In genomic region chr15:98832161-98833058, GRCm38 (mm10) we compare ENCODE assay signal across 9 mouse cellular contexts. TPM values are rescaled to one million over a fixed set of nuclear protein-coding genes. Genes with fewer than 3 reads are reported as not detected.
A peak's percentile ranks its signal among the peaks of the same experiment; 100 is the strongest.
DNase-seq lines count a peak whose midpoint lies in the region; ATAC-seq and TF ChIP-seq lines count a peak whose summit lies in the region.
"Had no signal": no experiment of that assay in that cellular context is flagged by ENCODE, and none has a peak within 500 bp of the region (broad histone marks: within the 10 kb centered on the region; RNA-seq: fewer than 3 reads in every experiment).

No protein-coding gene starts in this region.

- no peak for ATAC-seq in lung, embryonic 16.5 days (ENCODE audit: low read depth)
- no peak for ATAC-seq in monocyte, adult 5-6 weeks (replicated peaks; ENCODE audit: insufficient number of reproducible peaks, low FRiP score, low TSS enrichment, poor library complexity, severe bottlenecking)

- peak overlapping the region; percentile 53 for H3K4me2 ChIP-seq in lung, embryonic 16.5 days (ENCODE audit: low read depth, low read length)

- no peaks in the 10 kb centered on the region for H3K27me3 ChIP-seq in lung, embryonic 16.5 days (ENCODE audit: control insufficient read depth, insufficient read depth, low read depth, low read length)
- no peaks in the 10 kb centered on the region for H3K27me3 ChIP-seq in limb, embryonic 10.5 days (ENCODE audit: low read depth, poor library complexity, severe bottlenecking)

- H3K27ac ChIP-seq in lung, embryonic 16.5 days (ENCODE audit: low read length) = peak overlapping the region; percentile 97
- no peak overlapping the region for H3K27ac ChIP-seq in limb, embryonic 10.5 days

- H3K36me3 ChIP-seq in lung, embryonic 16.5 days (ENCODE audit: control insufficient read depth, insufficient read depth, low read length) = peaks cover 39% of the 10 kb centered on the region
- peaks cover 67% of the 10 kb centered on the region for H3K36me3 ChIP-seq in limb, embryonic 10.5 days

- no peak for TF ChIP-seq CTCF in lung, adult 2 months (IDR thresholded peaks at IDR 0.05; ENCODE audit: insufficient read depth, low read length)

- H3K9ac ChIP-seq in lung, embryonic 16.5 days (ENCODE audit: low read length) = 0 out of 2 replicates have a peak overlapping the region, but pooled peaks have one; percentile 84

- H3K4me1 ChIP-seq in lung, embryonic 16.5 days (replicated peaks; ENCODE audit: control insufficient read depth, insufficient read depth, low read length) = peaks cover 19% of the 10 kb centered on the region
- H3K4me1 ChIP-seq in lung, adult 2 months (ENCODE audit: control insufficient read depth, insufficient read depth, low read length) = no peaks in the 10 kb centered on the region; the same call in 1 of the 2 replicates
- peaks cover 27% of the 10 kb centered on the region for H3K4me1 ChIP-seq in limb, embryonic 10.5 days

- peak overlapping the region; percentile 90; the same call in 1 of the 2 replicates for H3K4me3 ChIP-seq in lung, embryonic 16.5 days (ENCODE audit: low read length)
- no peak overlapping the region for H3K4me3 ChIP-seq in lung, adult 2 months (replicated peaks; ENCODE audit: extremely low read depth, low read depth, low read length)
- H3K4me3 ChIP-seq in limb, embryonic 10.5 days = peak overlapping the region; percentile 91

- no peaks in the 10 kb centered on the region for H3K9me3 ChIP-seq in lung, embryonic 16.5 days (ENCODE audit: control insufficient read depth, low read length)
- H3K9me3 ChIP-seq in limb, embryonic 10.5 days (replicated peaks) = no peaks in the 10 kb centered on the region

- no peak for DNase-seq in lung, adult 2 months
- peak; percentile 76 for DNase-seq in c-Kit-positive CD71-positive TER-119-positive erythroid progenitor cells, embryonic 14.5 days (ENCODE audit: low spot score)
- no peak for DNase-seq in limb, embryonic 10.5 days (ENCODE audit: low spot score)
- DNase-seq in natural killer cell, adult 2 months (ENCODE audit: low spot score in 2 of 2) = peak; percentile 50 to 65
- DNase-seq in urinary bladder, postnatal 36 days (ENCODE audit: low spot score in 2 of 2) = no peak
- no peak for DNase-seq in urinary bladder, adult 18-20 months (ENCODE audit: low spot score in 2 of 2)

- WGBS in lung, embryonic 16.5 days = 51% methylated on average over 12 of the region's 12 CpGs
- 47% methylated on average over 12 of the region's 12 CpGs for WGBS in lung, adult 2 months
- WGBS in limb, embryonic 10.5 days = 68% methylated on average over 12 of the region's 12 CpGs

- TF ChIP-seq POLR2A in lung, adult 2 months (IDR thresholded peaks at IDR 0.05; ENCODE audit: borderline replicate concordance, extremely low read depth, low read depth, low read length) = no peak

RNA-seq across cellular contexts. Expression of gene Prkag1, which starts 1.1 kb away (rescaled TPM):
- polyA plus RNA-seq in lung, embryonic 16.5 days (2015; fragmentation: Nextera tagmentation; extraction: Ambion mirVana) = 106 TPM in 2 replicates
- polyA plus RNA-seq in lung, adult 2 months (2012; rRNA removed) = 51.0 and 62.8 TPM in 2 replicates
- polyA plus RNA-seq in limb, embryonic 10.5 days (2016; fragmentation: Nextera tagmentation; extraction: Ambion mirVana) = 92.3 and 97.7 TPM in 2 replicates
- total RNA-seq in monocyte, adult 5-6 weeks (2017) = 128 to 132 TPM (median 132 TPM) in 3 replicates

RNA-seq across cellular contexts. Expression of gene Ddn, which starts 23.1 kb away (rescaled TPM):
- not detected in 2 replicates for polyA plus RNA-seq in lung, embryonic 16.5 days (2015; fragmentation: Nextera tagmentation; extraction: Ambion mirVana)
- 0.21 and 0.31 TPM in 2 replicates for polyA plus RNA-seq in lung, adult 2 months (2012; rRNA removed)
- polyA plus RNA-seq in limb, embryonic 10.5 days (2016; fragmentation: Nextera tagmentation; extraction: Ambion mirVana) = not detected in 2 replicates
- total RNA-seq in monocyte, adult 5-6 weeks (2017) = not detected in 3 replicates

RNA-seq across cellular contexts. Expression of gene Kmt2d, which starts 38.6 kb away (rescaled TPM):
- 11.9 and 12.7 TPM in 2 replicates for polyA plus RNA-seq in lung, embryonic 16.5 days (2015; fragmentation: Nextera tagmentation; extraction: Ambion mirVana)
- 24.7 and 36.0 TPM in 2 replicates for polyA plus RNA-seq in lung, adult 2 months (2012; rRNA removed)
- polyA plus RNA-seq in limb, embryonic 10.5 days (2016; fragmentation: Nextera tagmentation; extraction: Ambion mirVana) = 12.6 and 13.6 TPM in 2 replicates
- total RNA-seq in monocyte, adult 5-6 weeks (2017) = 39.4 to 138 TPM (median 45.1 TPM) in 3 replicates

RNA-seq across cellular contexts. Expression of gene Wnt1, which starts 42.8 kb away (rescaled TPM):
- polyA plus RNA-seq in lung, embryonic 16.5 days (2015; fragmentation: Nextera tagmentation; extraction: Ambion mirVana) = not detected in 2 replicates
- polyA plus RNA-seq in lung, adult 2 months (2012; rRNA removed) = not detected in 2 replicates
- polyA plus RNA-seq in limb, embryonic 10.5 days (2016; fragmentation: Nextera tagmentation; extraction: Ambion mirVana) = not detected in 2 replicates
- total RNA-seq in monocyte, adult 5-6 weeks (2017) = not detected in 3 replicates
- polyA plus RNA-seq: gonadal fat pad, adult 2 months had no signal

RNA-seq across cellular contexts. Expression of gene Wnt10b, which starts 54.5 kb away (rescaled TPM):
- 0.13 and 0.23 TPM in 2 replicates for polyA plus RNA-seq in lung, embryonic 16.5 days (2015; fragmentation: Nextera tagmentation; extraction: Ambion mirVana)
- polyA plus RNA-seq in lung, adult 2 months (2012; rRNA removed) = 21.8 and 37.4 TPM in 2 replicates
- 0.62 and 0.99 TPM in 2 replicates for polyA plus RNA-seq in limb, embryonic 10.5 days (2016; fragmentation: Nextera tagmentation; extraction: Ambion mirVana)
- total RNA-seq in monocyte, adult 5-6 weeks (2017) = not detected in 3 replicates

Comparison
In these comparisons a context has a peak if more than half of its experiments do, and no peak if none do; other contexts are left out.
1. DNase-seq: peak in c-Kit-positive CD71-positive TER-119-positive erythroid progenitor cells, embryonic 14.5 days (single experiment) and natural killer cell, adult 2 months (2 of 2); none in lung, adult 2 months (single experiment), limb, embryonic 10.5 days (single experiment), urinary bladder, postnatal 36 days (0 of 2) and urinary bladder, adult 18-20 months (0 of 2).